Mouse (Mus musculus): ENCODE results near the gene Rsrc1. TPM values are rescaled to one million over a fixed set of nuclear protein-coding genes. Genes with fewer than 3 reads are reported as not detected.

Rsrc1 gene
- polyA plus RNA-seq, 1 experiment from 2014 or later = 16.3 TPM

- no peaks in the 10 kb centered on the region for H3K27me3 ChIP-seq (replicated peaks)
- H3K9ac ChIP-seq = no peak overlapping the region
- no peaks in the 10 kb centered on the region for H3K9me3 ChIP-seq (replicated peaks)
- H3K27ac ChIP-seq = no peak overlapping the region
- 79% methylated on average over 7 of the region's 7 CpGs for WGBS (ENCODE audit: insufficient replicate concordance)
- no peak overlapping the region for H3K4me2 ChIP-seq
- no peak for ATAC-seq
- H3K4me3 ChIP-seq = no peak overlapping the region
- no peaks in the 10 kb centered on the region for H3K4me1 ChIP-seq
- peaks cover 14% of the 10 kb centered on the region for H3K36me3 ChIP-seq
These were observed 377.2 kb downstream of the Rsrc1 start for GRCm38 (mm10) chr3:67358376-67358775.

- no peak overlapping the region for H3K4me3 ChIP-seq
- no peak overlapping the region for H3K9ac ChIP-seq
- no peak for ATAC-seq
- H3K9me3 ChIP-seq (replicated peaks) = no peaks in the 10 kb centered on the region
- H3K4me2 ChIP-seq = no peak overlapping the region
- H3K36me3 ChIP-seq = no peaks in the 10 kb centered on the region
- H3K27ac ChIP-seq = no peak overlapping the region
- 57% methylated on average over 4 of the region's 4 CpGs for WGBS (ENCODE audit: insufficient replicate concordance)
- H3K4me1 ChIP-seq = no peaks in the 10 kb centered on the region
- peaks cover 4% of the 10 kb centered on the region; the same call in 1 of the 2 replicates for H3K27me3 ChIP-seq (replicated peaks)
These were observed 385.1 kb downstream of the Rsrc1 start for GRCm38 (mm10) chr3:67366087-67366892.

GRCm38 (mm10) chr3:67367481-67367880 is 386.3 kb downstream of the Rsrc1 start:
- no peak for ATAC-seq

GRCm38 (mm10) chr3:67369407-67370079 is 388.4 kb downstream of the Rsrc1 start:
- H3K4me2 ChIP-seq = no peak overlapping the region
- ATAC-seq = no peak
- H3K4me1 ChIP-seq = peaks cover 9% of the 10 kb centered on the region; the same call in 1 of the 2 replicates
- H3K9me3 ChIP-seq (replicated peaks) = no peaks in the 10 kb centered on the region
- H3K27me3 ChIP-seq (replicated peaks) = peaks cover 26% of the 10 kb centered on the region
- no peak overlapping the region for H3K27ac ChIP-seq
- H3K36me3 ChIP-seq = no peaks in the 10 kb centered on the region
- H3K9ac ChIP-seq = no peak overlapping the region
- 58% methylated on average over 5 of the region's 5 CpGs for WGBS (ENCODE audit: insufficient replicate concordance)
- no peak overlapping the region for H3K4me3 ChIP-seq

More at GRCm38 (mm10) chr3:67367481-67367880, 386.3 kb downstream of the Rsrc1 start:
- 69% methylated on average over 6 of the region's 6 CpGs for WGBS (ENCODE audit: insufficient replicate concordance)
- no peaks in the 10 kb centered on the region for H3K9me3 ChIP-seq (replicated peaks)
- no peak overlapping the region for H3K4me3 ChIP-seq
- H3K4me1 ChIP-seq = no peaks in the 10 kb centered on the region
- no peaks in the 10 kb centered on the region for H3K36me3 ChIP-seq
- H3K27ac ChIP-seq = no peak overlapping the region
- no peak overlapping the region for H3K9ac ChIP-seq
- H3K27me3 ChIP-seq (replicated peaks) = peaks cover 9% of the 10 kb centered on the region
- H3K4me2 ChIP-seq = no peak overlapping the region

- Histone ChIP-seq H3K4me2 (no peak overlapping the region), H3K9ac (no peak overlapping the region), H3K27me3 (replicated peaks) (peaks cover 34% of the 10 kb centered on the region), H3K9me3 (replicated peaks) (no peaks in the 10 kb centered on the region), H3K27ac (no peak overlapping the region), H3K4me3 (no peak overlapping the region), H3K36me3 (no peaks in the 10 kb centered on the region), H3K4me1 (peaks cover 9% of the 10 kb centered on the region; the same call in 1 of the 2 replicates)
- WGBS (ENCODE audit: insufficient replicate concordance) = 54% methylated on average over 4 of the region's 4 CpGs
- ATAC-seq = no peak
These were observed 391.0 kb downstream of the Rsrc1 start for GRCm38 (mm10) chr3:67372194-67372593.

- 46% methylated on average over 5 of the region's 5 CpGs for WGBS (ENCODE audit: insufficient replicate concordance)
- no peaks in the 10 kb centered on the region for H3K9me3 ChIP-seq (replicated peaks)
- no peak overlapping the region for H3K27ac ChIP-seq
These were observed 391.6 kb downstream of the Rsrc1 start for GRCm38 (mm10) chr3:67372781-67373180.

GRCm38 (mm10) chr3:67373872-67374271 is 392.7 kb downstream of the Rsrc1 start, which contains the start of gene Mlf1:
TSS of gene Mlf1 (plus strand) at chr3:67374097.
- peak within 1 kb of the TSS; percentile 45 for H3K4me3 ChIP-seq
- ATAC-seq = peak; percentile 89
- H3K9me3 ChIP-seq (replicated peaks) = no peaks in the 10 kb centered on the region
- peaks cover 34% of the 10 kb centered on the region for H3K27me3 ChIP-seq (replicated peaks)
- WGBS (ENCODE audit: insufficient replicate concordance) = 0% methylated on average over 35 of the region's 35 CpGs
- H3K4me2 ChIP-seq = peak within 1 kb of the TSS; percentile 76
- no peaks in the 10 kb centered on the region for H3K36me3 ChIP-seq
- H3K9ac ChIP-seq = no peak within 1 kb of the TSS
- H3K4me1 ChIP-seq = peaks cover 9% of the 10 kb centered on the region; the same call in 1 of the 2 replicates
- no peak within 1 kb of the TSS for H3K27ac ChIP-seq

More at GRCm38 (mm10) chr3:67372781-67373180, 391.6 kb downstream of the Rsrc1 start:
- H3K27me3 ChIP-seq (replicated peaks) = peaks cover 34% of the 10 kb centered on the region
- no peaks in the 10 kb centered on the region for H3K36me3 ChIP-seq
- no peak overlapping the region for H3K9ac ChIP-seq
- peaks cover 9% of the 10 kb centered on the region; the same call in 1 of the 2 replicates for H3K4me1 ChIP-seq
- no peak for ATAC-seq
- no peak overlapping the region for H3K4me2 ChIP-seq
- no peak overlapping the region for H3K4me3 ChIP-seq

- Histone ChIP-seq H3K4me2 (peak overlapping the region; percentile 76), H3K9ac (no peak overlapping the region), H3K27ac (no peak overlapping the region), H3K27me3 (replicated peaks) (peaks cover 34% of the 10 kb centered on the region), H3K9me3 (replicated peaks) (no peaks in the 10 kb centered on the region), H3K4me1 (peaks cover 9% of the 10 kb centered on the region; the same call in 1 of the 2 replicates), H3K36me3 (no peaks in the 10 kb centered on the region), H3K4me3 (peak overlapping the region; percentile 45)
- 36% methylated on average over 7 of the region's 7 CpGs for whole genome bisulfite sequencing (ENCODE audit: insufficient replicate concordance)
- no peak for ATAC-seq
These were observed 393.2 kb downstream of the Rsrc1 start for GRCm38 (mm10) chr3:67374360-67374778.

GRCm38 (mm10) chr3:67375063-67375462 is 393.9 kb downstream of the Rsrc1 start, which contains the start of gene Gm17402:
TSS of gene Gm17402 (minus strand) at chr3:67375163.
- H3K4me2 ChIP-seq = peak within 1 kb of the TSS; percentile 76
- 43% methylated on average over 3 of the region's 3 CpGs for WGBS (ENCODE audit: insufficient replicate concordance)
- ATAC-seq = no peak
- peaks cover 34% of the 10 kb centered on the region for H3K27me3 ChIP-seq (replicated peaks)
- no peaks in the 10 kb centered on the region for H3K36me3 ChIP-seq
- H3K9ac ChIP-seq = no peak within 1 kb of the TSS
- H3K4me3 ChIP-seq = peak within 1 kb of the TSS; percentile 45
- H3K9me3 ChIP-seq (replicated peaks) = no peaks in the 10 kb centered on the region
- H3K27ac ChIP-seq = no peak within 1 kb of the TSS
- peaks cover 9% of the 10 kb centered on the region; the same call in 1 of the 2 replicates for H3K4me1 ChIP-seq

- H3K4me1 ChIP-seq = peaks cover 9% of the 10 kb centered on the region; the same call in 1 of the 2 replicates
- H3K4me2 ChIP-seq = no peak overlapping the region
- H3K27me3 ChIP-seq (replicated peaks) = peaks cover 17% of the 10 kb centered on the region
- H3K4me3 ChIP-seq = no peak overlapping the region
- H3K9ac ChIP-seq = no peak overlapping the region
- no peak overlapping the region for H3K27ac ChIP-seq
- no peak for ATAC-seq
- no peaks in the 10 kb centered on the region for H3K9me3 ChIP-seq (replicated peaks)
- H3K36me3 ChIP-seq = no peaks in the 10 kb centered on the region
These were observed 397.0 kb downstream of the Rsrc1 start for GRCm38 (mm10) chr3:67378215-67378614.

All from liver, embryonic 12.5 days (tissue).